Mouse (Mus musculus): ENCODE measurements around the gene Igf1r. TPM values are rescaled to one million over a fixed set of nuclear protein-coding genes. Genes with fewer than 3 reads are reported as not detected.

Igf1r gene
- polyA plus RNA-seq, 1 experiment from 2014 or later: 28.5 TPM

DNA sequence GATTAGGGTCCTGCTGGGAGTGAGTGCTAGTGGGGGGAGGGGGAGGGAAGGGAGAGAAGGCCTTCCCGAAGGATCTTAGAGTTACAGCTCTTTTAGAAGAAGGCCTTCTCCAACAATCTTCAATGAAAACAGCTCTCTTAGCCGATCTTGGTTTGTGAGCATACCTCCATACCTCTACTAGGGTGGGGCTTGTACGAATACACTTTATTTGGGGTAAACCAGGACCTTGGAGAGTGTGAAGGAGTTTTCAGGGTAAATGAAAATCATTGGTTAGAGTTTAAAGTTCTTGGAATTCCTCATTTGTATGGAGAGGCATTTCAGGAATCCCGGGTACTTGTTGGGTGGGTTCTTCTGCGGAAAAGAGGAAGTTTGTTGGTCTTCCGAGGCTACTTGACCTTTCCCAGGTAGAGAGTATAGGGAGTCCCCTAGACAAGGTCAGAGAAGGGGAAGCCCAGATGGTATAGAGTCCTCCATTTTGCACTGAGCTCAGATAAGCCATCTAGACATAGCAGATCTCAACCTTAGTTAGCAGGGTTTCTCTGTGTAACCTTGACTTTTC is 307.0 kb downstream of the Igf1r start:
- H3K4me3 ChIP-seq: no peak overlapping the region
- no peak overlapping the region for H3K4me2 ChIP-seq (replicated peaks)
- ATAC-seq (replicated peaks): no peak
- WGBS: 79% methylated on average over 6 of the region's 6 CpGs
- H3K4me1 ChIP-seq: peaks cover 9% of the 10 kb centered on the region
- no peaks in the 10 kb centered on the region for H3K36me3 ChIP-seq
- no peaks in the 10 kb centered on the region for H3K27me3 ChIP-seq
- no peaks in the 10 kb centered on the region for H3K9me3 ChIP-seq
- no peak overlapping the region for H3K9ac ChIP-seq (replicated peaks)
- no peak overlapping the region for H3K27ac ChIP-seq (replicated peaks)

DNA sequence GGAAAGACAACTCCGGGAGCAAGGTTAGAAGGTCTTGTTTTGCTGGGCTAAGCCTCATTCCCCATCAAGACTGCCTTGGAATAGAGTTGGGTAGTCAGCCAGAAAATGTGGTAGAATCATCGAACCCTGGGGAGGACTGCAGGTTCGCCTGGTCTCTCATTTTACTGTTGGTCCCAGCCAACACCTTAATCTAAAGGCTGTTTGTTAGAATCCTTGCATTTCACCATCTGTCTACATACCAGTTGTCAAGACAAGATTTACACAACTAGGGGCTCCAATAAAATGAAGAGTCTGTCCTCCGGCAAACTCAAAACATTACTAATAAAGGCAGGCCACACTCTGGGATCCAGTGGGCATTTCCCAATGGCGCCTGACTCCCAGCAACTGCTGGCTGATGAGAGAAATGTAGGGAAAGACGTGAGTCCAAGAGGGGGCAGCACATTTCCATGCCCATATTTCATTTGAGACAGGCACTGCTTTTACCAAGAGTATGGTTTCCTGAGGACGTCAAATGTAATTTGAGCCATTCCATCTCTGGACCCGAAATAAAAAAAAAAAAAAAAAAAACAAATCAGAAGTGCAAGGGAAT is 310.1 kb downstream of the Igf1r start:
- Histone ChIP-seq H3K4me1 (peaks cover 14% of the 10 kb centered on the region), H3K27ac (replicated peaks) (no peak overlapping the region), H3K4me2 (replicated peaks) (no peak overlapping the region), H3K9ac (replicated peaks) (no peak overlapping the region), H3K9me3 (no peaks in the 10 kb centered on the region), H3K27me3 (0 out of 2 replicates have a peak, but pooled peaks cover 5% of the 10 kb centered on the region), H3K36me3 (no peaks in the 10 kb centered on the region), H3K4me3 (no peak overlapping the region)
- WGBS: 71% methylated on average over 8 of the region's 8 CpGs
- ATAC-seq (replicated peaks): no peak

DNA sequence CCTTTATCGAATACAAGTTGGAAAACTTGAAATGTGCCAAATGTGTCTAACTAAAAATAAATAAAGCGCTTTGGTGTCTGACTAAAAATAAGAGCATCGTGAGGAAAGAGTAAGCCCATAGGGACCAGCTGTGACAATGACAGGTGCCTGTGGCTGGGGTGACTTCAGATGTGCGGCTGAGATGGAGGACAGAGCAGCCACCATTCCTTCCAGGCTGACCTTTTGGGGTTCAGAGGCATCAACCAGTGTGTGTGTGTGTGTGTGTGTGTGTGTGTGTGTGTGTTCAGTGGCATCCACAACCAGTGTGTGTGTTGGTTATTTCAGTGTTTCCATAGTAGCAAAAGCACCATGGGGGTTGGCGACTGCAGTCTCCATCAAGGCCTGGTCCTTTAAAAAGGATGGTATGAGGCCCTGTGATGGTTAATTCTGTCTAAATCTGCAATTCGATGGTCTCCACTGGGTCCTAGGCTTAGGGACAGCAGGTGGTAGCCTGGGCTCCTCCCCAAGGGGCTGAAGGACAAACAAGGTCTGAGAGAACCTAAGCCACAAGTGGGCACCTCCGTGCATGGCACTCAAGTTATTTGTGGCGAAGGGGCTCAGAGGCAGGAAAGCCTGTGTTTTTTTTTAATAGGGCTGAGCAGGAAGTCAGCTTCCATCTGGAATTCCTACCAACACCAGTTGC is 310.9 kb downstream of the Igf1r start:
- Histone ChIP-seq H3K36me3 (no peaks in the 10 kb centered on the region), H3K9ac (replicated peaks) (no peak overlapping the region), H3K4me1 (peaks cover 14% of the 10 kb centered on the region), H3K9me3 (no peaks in the 10 kb centered on the region), H3K4me2 (replicated peaks) (peak overlapping the region; percentile 50), H3K27ac (replicated peaks) (no peak overlapping the region), H3K4me3 (peak overlapping the region; percentile 30; the same call in 1 of the 2 replicates), H3K27me3 (0 out of 2 replicates have a peak, but pooled peaks cover 5% of the 10 kb centered on the region)
- no peak for ATAC-seq (replicated peaks)
- 58% methylated on average over 8 of the region's 8 CpGs for WGBS

DNA sequence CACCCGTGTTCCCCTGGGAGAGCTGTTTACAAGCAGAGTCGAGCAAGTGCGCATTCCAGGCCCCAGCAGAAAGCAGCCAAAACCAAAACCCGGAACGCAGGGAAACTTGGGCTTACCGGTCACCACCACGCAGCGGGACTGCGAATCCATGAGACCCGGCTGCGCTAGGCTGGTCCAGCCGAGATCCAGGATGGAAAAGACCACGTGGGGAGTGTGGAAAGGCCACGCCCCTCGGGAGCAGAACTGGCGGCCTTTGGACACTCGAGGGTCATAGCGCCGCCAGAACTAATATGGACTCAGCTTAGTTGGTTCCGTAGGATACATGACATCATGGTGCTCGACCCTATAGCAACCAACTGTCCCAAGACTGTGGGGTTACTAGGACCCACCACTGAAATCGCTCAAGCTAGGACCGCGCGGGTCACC is 311.4 kb downstream of the Igf1r start, which contains the start of gene Pgpep1l:
Gene Pgpep1l (minus strand): TSS at position 206 of the 426 bp plus-strand sequence.
- H3K9me3 ChIP-seq: no peaks in the 10 kb centered on the region
- H3K27me3 ChIP-seq: 0 out of 2 replicates have a peak, but pooled peaks cover 5% of the 10 kb centered on the region
- no peaks in the 10 kb centered on the region for H3K36me3 ChIP-seq
- WGBS: 8% methylated on average over 25 of the region's 25 CpGs
- H3K9ac ChIP-seq (replicated peaks): no peak within 1 kb of the TSS
- H3K4me2 ChIP-seq (replicated peaks): peak within 1 kb of the TSS; percentile 50
- H3K27ac ChIP-seq (replicated peaks): no peak within 1 kb of the TSS
- peaks cover 14% of the 10 kb centered on the region for H3K4me1 ChIP-seq
- peak; percentile 65 for ATAC-seq (replicated peaks)
- H3K4me3 ChIP-seq: peak within 1 kb of the TSS; percentile 30

DNA sequence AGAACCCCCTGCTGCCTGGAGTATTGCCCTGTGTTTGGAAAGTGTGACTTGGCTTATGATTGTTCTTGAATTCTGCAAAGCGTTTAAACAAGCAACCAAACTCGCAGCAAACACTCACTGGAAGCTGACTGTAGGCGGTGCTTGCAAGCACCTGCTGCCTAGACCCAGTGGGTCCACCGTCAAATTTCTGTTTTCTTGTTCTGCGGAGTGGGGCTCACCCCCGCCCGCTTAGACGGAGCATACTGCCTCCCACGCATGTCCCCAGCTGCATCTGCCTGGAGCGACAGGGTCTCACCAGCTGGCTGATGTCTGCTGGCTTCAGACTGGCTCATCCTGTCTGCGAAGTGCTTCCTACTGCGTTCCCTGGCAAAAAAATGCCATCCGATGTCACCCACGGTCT is 311.9 kb downstream of the Igf1r start:
- Histone ChIP-seq H3K27me3 (0 out of 2 replicates have a peak, but pooled peaks cover 5% of the 10 kb centered on the region), H3K27ac (replicated peaks) (no peak overlapping the region), H3K36me3 (no peaks in the 10 kb centered on the region), H3K4me3 (peak overlapping the region; percentile 30), H3K4me2 (replicated peaks) (peak overlapping the region; percentile 50), H3K9ac (replicated peaks) (no peak overlapping the region), H3K9me3 (no peaks in the 10 kb centered on the region), H3K4me1 (peaks cover 14% of the 10 kb centered on the region)
- 15% methylated on average over 14 of the region's 14 CpGs for WGBS
- peak; percentile 76 for ATAC-seq (replicated peaks)

DNA sequence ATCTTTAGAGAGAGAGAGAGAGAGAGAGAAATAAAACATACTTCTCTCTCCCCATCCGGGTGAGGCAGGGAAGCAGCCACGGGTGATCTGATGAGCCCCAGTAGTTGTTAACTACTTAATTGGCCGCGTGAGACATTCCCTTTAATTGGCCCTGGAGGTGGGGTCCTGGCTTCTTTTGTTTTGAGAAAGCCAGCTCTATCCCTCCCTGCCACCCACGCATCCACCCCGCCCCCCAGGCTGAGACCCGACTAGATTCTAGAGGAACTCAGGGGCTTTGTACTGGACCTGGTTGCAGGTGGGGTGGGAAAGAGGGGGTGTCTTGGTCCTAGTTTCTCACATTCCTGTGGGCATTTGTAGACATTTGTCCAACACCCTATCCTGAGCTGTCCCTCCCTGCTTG is 312.8 kb downstream of the Igf1r start:
- Histone ChIP-seq H3K27ac (replicated peaks) (no peak overlapping the region), H3K27me3 (0 out of 2 replicates have a peak, but pooled peaks cover 5% of the 10 kb centered on the region), H3K4me2 (replicated peaks) (no peak overlapping the region), H3K4me3 (no peak overlapping the region), H3K9ac (replicated peaks) (no peak overlapping the region), H3K36me3 (no peaks in the 10 kb centered on the region), H3K4me1 (peaks cover 14% of the 10 kb centered on the region), H3K9me3 (no peaks in the 10 kb centered on the region)
- no peak for ATAC-seq (replicated peaks)
- WGBS: 14% methylated on average over 7 of the region's 7 CpGs

DNA sequence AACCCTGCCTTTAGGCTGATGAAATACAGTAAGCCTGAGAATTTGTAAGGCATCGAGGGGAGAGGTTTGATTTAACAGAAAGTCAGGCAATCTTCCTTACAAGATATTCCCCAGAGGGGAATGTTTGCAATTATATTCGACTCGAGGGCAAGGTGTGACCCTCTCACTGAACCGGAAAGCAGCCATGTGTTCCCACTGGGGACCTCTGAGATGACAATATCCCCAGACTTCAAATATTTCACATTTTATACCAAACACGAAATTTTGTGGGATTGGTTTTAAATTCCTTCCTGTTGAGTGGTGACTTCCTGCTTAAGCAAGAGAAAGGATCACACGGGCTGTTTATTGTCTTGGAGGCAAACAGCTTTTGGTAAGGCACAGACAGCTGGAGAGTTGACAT is 314.1 kb downstream of the Igf1r start:
- WGBS: 45% methylated on average over 6 of the region's 6 CpGs
- no peak overlapping the region for H3K4me2 ChIP-seq (replicated peaks)
- no peaks in the 10 kb centered on the region for H3K9me3 ChIP-seq
- H3K9ac ChIP-seq (replicated peaks): no peak overlapping the region
- no peaks in the 10 kb centered on the region for H3K36me3 ChIP-seq
- H3K27me3 ChIP-seq: 0 out of 2 replicates have a peak, but pooled peaks cover 5% of the 10 kb centered on the region
- H3K4me1 ChIP-seq: peaks cover 14% of the 10 kb centered on the region
- H3K4me3 ChIP-seq: no peak overlapping the region
- no peak overlapping the region for H3K27ac ChIP-seq (replicated peaks)
- no peak for ATAC-seq (replicated peaks)

DNA sequence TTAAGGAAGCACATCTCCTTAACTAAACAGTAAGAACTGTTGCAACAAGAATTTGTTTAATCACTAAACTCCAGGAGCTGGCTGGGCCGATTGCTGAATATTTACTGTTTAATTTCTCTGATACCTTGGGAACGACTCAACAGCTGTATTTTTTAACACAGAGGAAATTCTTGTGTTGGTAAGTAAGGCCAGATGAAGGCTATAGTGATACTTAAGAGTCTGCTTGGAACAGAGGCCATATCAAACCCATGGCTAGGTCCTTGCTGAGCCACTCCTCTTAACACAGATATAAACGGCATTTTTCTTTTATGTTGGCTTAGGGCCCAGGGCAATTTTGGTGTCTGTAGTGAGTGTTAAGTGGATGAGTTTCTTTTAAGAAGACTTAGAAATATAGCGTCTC is 317.9 kb downstream of the Igf1r start:
- Histone ChIP-seq H3K4me3 (no peak overlapping the region), H3K27me3 (0 out of 2 replicates have a peak, but pooled peaks cover 2% of the 10 kb centered on the region), H3K9me3 (no peaks in the 10 kb centered on the region), H3K27ac (replicated peaks) (no peak overlapping the region), H3K36me3 (no peaks in the 10 kb centered on the region), H3K4me2 (replicated peaks) (no peak overlapping the region), H3K9ac (replicated peaks) (no peak overlapping the region), H3K4me1 (no peaks in the 10 kb centered on the region)
- 61% methylated on average over 4 of the region's 4 CpGs for WGBS
- no peak for ATAC-seq (replicated peaks)

DNA sequence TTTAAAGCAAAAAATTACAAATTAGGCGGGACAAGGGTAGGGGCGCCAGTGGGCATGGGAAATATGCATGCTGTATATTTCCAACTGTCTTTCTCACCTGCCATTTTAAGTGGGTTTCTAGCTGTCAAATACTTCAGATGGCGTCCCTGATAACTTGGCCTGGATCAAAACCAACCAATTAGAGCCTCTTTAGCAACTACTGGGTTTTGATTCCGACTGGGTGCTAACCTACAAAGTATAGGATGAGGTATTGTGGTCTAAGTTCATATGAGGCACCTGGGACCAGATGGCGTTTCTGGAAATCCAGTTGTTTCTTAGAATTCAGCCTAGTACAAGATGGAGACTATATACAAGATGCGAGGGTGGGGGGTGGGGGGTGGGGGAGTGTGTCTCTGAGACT is 319.2 kb downstream of the Igf1r start:
- H3K9me3 ChIP-seq: no peaks in the 10 kb centered on the region
- H3K27ac ChIP-seq (replicated peaks): no peak overlapping the region
- WGBS: 88% methylated on average over 6 of the region's 6 CpGs
- H3K27me3 ChIP-seq: peaks cover 7% of the 10 kb centered on the region; the same call in 1 of the 2 replicates
- no peaks in the 10 kb centered on the region for H3K36me3 ChIP-seq
- H3K4me1 ChIP-seq: peaks cover 10% of the 10 kb centered on the region
- H3K4me3 ChIP-seq: no peak overlapping the region
- ATAC-seq (replicated peaks): no peak
- H3K9ac ChIP-seq (replicated peaks): no peak overlapping the region
- H3K4me2 ChIP-seq (replicated peaks): no peak overlapping the region

DNA sequence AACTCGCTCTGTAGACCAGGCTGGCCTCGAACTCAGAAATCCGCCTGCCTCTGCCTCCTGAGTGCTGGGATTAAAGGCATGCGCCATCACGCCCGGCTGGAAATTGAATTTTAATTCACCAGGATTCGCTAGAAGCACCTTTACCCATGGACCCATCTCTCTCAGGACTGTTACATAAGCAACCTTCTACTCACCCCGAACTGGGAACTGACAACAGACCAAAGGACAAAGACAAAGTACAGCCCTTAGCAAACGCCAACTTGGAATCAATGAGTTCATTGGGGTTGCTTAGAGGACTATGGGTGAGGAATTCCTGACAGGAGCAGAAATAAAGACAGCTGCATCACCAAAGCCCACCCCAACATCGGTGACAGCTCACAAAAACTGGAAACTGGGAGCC is 320.0 kb downstream of the Igf1r start:
- Histone ChIP-seq H3K9ac (replicated peaks) (no peak overlapping the region), H3K27me3 (peaks cover 7% of the 10 kb centered on the region; the same call in 1 of the 2 replicates), H3K9me3 (no peaks in the 10 kb centered on the region), H3K27ac (replicated peaks) (no peak overlapping the region), H3K4me2 (replicated peaks) (no peak overlapping the region), H3K36me3 (no peaks in the 10 kb centered on the region), H3K4me3 (no peak overlapping the region), H3K4me1 (peaks cover 15% of the 10 kb centered on the region)
- no peak for ATAC-seq (replicated peaks)
- whole genome bisulfite sequencing: 79% methylated on average over 10 of the region's 10 CpGs

DNA sequence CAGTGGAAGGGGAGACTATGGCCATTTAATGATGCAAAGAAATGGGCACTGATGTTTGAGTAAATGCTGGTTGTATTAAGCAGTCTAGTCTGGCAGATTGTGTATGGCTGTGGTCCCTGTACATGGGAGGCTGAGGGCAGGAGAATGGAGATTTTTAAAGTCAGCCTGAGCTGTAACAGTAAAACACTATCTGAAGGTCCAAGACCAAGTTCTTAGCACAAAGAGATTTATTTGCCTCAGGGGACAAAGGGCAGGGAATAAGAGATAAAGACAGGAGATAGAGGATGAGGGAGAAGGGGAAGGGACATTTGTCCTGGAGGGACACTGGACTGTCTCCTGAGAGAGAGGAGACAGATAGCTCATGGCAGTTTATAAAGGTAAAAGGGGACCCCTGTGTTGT is 320.9 kb downstream of the Igf1r start, which contains the start of gene Fam169b:
Gene Fam169b (plus strand): TSS at position 325 of the 400 bp plus-strand sequence.
- peaks cover 15% of the 10 kb centered on the region for H3K4me1 ChIP-seq
- H3K4me2 ChIP-seq (replicated peaks): no peak within 1 kb of the TSS
- no peaks in the 10 kb centered on the region for H3K36me3 ChIP-seq
- H3K27me3 ChIP-seq: peaks cover 7% of the 10 kb centered on the region; the same call in 1 of the 2 replicates
- no peak within 1 kb of the TSS for H3K9ac ChIP-seq (replicated peaks)
- no peak for ATAC-seq (replicated peaks)
- H3K9me3 ChIP-seq: no peaks in the 10 kb centered on the region
- H3K27ac ChIP-seq (replicated peaks): no peak within 1 kb of the TSS
- H3K4me3 ChIP-seq: no peak within 1 kb of the TSS

DNA sequence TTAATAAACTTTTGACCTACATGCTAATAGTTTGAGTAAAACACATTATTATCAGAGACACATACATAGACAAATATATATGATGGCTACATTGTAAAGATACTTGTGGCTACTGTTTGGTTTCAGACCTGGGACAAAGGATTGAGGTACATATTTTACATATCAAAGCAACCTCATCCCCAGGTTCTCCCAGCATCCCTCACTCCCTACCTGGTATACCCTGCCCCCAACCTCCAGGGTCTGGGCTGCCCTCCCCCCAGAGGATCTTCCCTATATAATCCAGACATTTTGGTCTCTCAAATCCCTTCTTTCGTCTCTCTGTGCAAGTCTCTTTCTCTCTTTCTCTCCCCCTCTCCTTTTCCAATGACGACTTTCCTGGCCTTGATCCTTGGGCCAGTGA is 321.6 kb downstream of the Igf1r start:
- Histone ChIP-seq H3K36me3 (no peaks in the 10 kb centered on the region), H3K27me3 (peaks cover 7% of the 10 kb centered on the region; the same call in 1 of the 2 replicates), H3K4me3 (no peak overlapping the region), H3K4me1 (peaks cover 15% of the 10 kb centered on the region), H3K9me3 (no peaks in the 10 kb centered on the region), H3K27ac (replicated peaks) (no peak overlapping the region), H3K9ac (replicated peaks) (no peak overlapping the region), H3K4me2 (replicated peaks) (no peak overlapping the region)
- ATAC-seq (replicated peaks): no peak
- 42% methylated on average over 2 of the region's 2 CpGs for WGBS

Data from forebrain, embryonic 15.5 days (tissue).